Mouse (Mus musculus) limb, embryonic 10.5 days (tissue): ENCODE measurements around the gene Nanos2. TPM values are rescaled to one million over a fixed set of nuclear protein-coding genes. Genes with fewer than 3 reads are reported as not detected.

Experiments
- DNase-seq: peaks from one replicate; pipeline ENCODE4 v3.0.0-alpha.2; 2017; ENCODE audit warnings: low spot score
- H3K27ac ChIP-seq: fragments of 300-500 bp; sonication (generic); 2 replicates; pipeline ENCODE4 v1.5.1; 2016; ENCODE audit warnings: mild to moderate bottlenecking
- H3K27me3 ChIP-seq: fragments of 300-500 bp; sonication (generic); 2 replicates; pipeline ENCODE4 v1.6.1; 2016; ENCODE audit warnings: low read depth, mild to moderate bottlenecking; ENCODE audit not compliant: poor library complexity, severe bottlenecking
- H3K36me3 ChIP-seq: fragments of 300-500 bp; sonication (generic); 2 replicates; pipeline ENCODE4 v1.6.1; 2016; ENCODE audit warnings: mild to moderate bottlenecking, moderate library complexity
- H3K4me1 ChIP-seq: fragments of 300-500 bp; sonication (generic); 2 replicates; pipeline ENCODE4 v1.6.1; 2016
- H3K4me3 ChIP-seq: fragments of 300-500 bp; sonication (generic); 2 replicates; pipeline ENCODE4 v1.5.1; 2016; ENCODE audit warnings: mild to moderate bottlenecking, moderate library complexity
- H3K9me3 ChIP-seq: fragments of 300-500 bp; sonication (generic); replicated peaks from 2 replicates; pipeline ENCODE4 v1.6.1; 2016; ENCODE audit warnings: mild to moderate bottlenecking
- WGBS: fragments of 180-500 bp; shearing (Covaris S2); methylation state at CpG from one replicate; pipeline ENCODE4 v1.1.7; 2016; 5-methylcytosine and 5-hydroxymethylcytosine counted together
- polyA plus RNA-seq: library from polyadenylated mRNA; unstranded; fragments of >200 nt; fragmentation: Nextera tagmentation; extraction: Ambion mirVana; gene quantifications from 2 replicates; pipeline ENCODE4 v1.2.1, GENCODE M21; 2016

Nanos2 gene
- polyA plus RNA-seq, 1 experiment from 2014 or later, result not detected

- WGBS, result 55% methylated on average over 9 of the region's 9 CpGs
- H3K27ac ChIP-seq, result no peak overlapping the region
- no peak for DNase-seq
These were observed 11.6 kb downstream of the Nanos2 start for GRCm38 (mm10) chr7:18998835-18999234.

GRCm38 (mm10) chr7:19000421-19000820 is 13.2 kb downstream of the Nanos2 start:
- no peak for DNase-seq
- peak overlapping the region; percentile 80 for H3K27ac ChIP-seq
- peaks cover 46% of the 10 kb centered on the region for H3K4me1 ChIP-seq
- no peaks in the 10 kb centered on the region for H3K9me3 ChIP-seq
- H3K36me3 ChIP-seq, result peaks cover 25% of the 10 kb centered on the region
- peak overlapping the region; percentile 46 for H3K4me3 ChIP-seq
- H3K27me3 ChIP-seq, result no peaks in the 10 kb centered on the region
- 52% methylated on average over 10 of the region's 10 CpGs for whole genome bisulfite sequencing

More at GRCm38 (mm10) chr7:18998835-18999234, 11.6 kb downstream of the Nanos2 start:
- Histone ChIP-seq H3K4me1 (peaks cover 34% of the 10 kb centered on the region), H3K4me3 (no peak overlapping the region), H3K27me3 (peaks cover 6% of the 10 kb centered on the region), H3K9me3 (no peaks in the 10 kb centered on the region), H3K36me3 (peaks cover 18% of the 10 kb centered on the region)

- 31% methylated on average over 18 of the region's 18 CpGs for WGBS
- Histone ChIP-seq H3K4me3 (peak overlapping the region; percentile 46), H3K9me3 (no peaks in the 10 kb centered on the region), H3K4me1 (peaks cover 55% of the 10 kb centered on the region), H3K27me3 (no peaks in the 10 kb centered on the region), H3K36me3 (peaks cover 28% of the 10 kb centered on the region), H3K27ac (peak overlapping the region; percentile 80)
- DNase-seq, result no peak
These were observed 14.0 kb downstream of the Nanos2 start for GRCm38 (mm10) chr7:19001066-19001806.

GRCm38 (mm10) chr7:19001807-19002085 is 14.5 kb downstream of the Nanos2 start:
- Histone ChIP-seq H3K27me3 (no peaks in the 10 kb centered on the region), H3K9me3 (no peaks in the 10 kb centered on the region), H3K4me1 (peaks cover 60% of the 10 kb centered on the region), H3K4me3 (no peak overlapping the region; the same call in 1 of the 2 replicates), H3K27ac (no peak overlapping the region; the same call in 1 of the 2 replicates), H3K36me3 (peaks cover 28% of the 10 kb centered on the region)
- DNase-seq, result no peak
- WGBS, result 53% methylated on average over 3 of the region's 3 CpGs

GRCm38 (mm10) chr7:19002115-19002514 is 14.9 kb downstream of the Nanos2 start:
- peaks cover 63% of the 10 kb centered on the region for H3K4me1 ChIP-seq
- 37% methylated on average over 4 of the region's 4 CpGs for WGBS

GRCm38 (mm10) chr7:19002848-19003498 is 15.8 kb downstream of the Nanos2 start:
- Histone ChIP-seq H3K27ac (peak overlapping the region; percentile 87), H3K4me1 (peaks cover 72% of the 10 kb centered on the region), H3K4me3 (peak overlapping the region; percentile 53), H3K36me3 (peaks cover 32% of the 10 kb centered on the region), H3K9me3 (no peaks in the 10 kb centered on the region), H3K27me3 (no peaks in the 10 kb centered on the region)
- peak; percentile 80 for DNase-seq
- WGBS, result 3% methylated on average over 17 of the region's 17 CpGs

More at GRCm38 (mm10) chr7:19002115-19002514, 14.9 kb downstream of the Nanos2 start:
- Histone ChIP-seq H3K27ac (peak overlapping the region; percentile 87), H3K36me3 (peaks cover 32% of the 10 kb centered on the region), H3K9me3 (no peaks in the 10 kb centered on the region), H3K27me3 (no peaks in the 10 kb centered on the region), H3K4me3 (peak overlapping the region; percentile 53)
- no peak for DNase-seq

GRCm38 (mm10) chr7:19003902-19004630 is 16.9 kb downstream of the Nanos2 start, which contains the start of gene Irf2bp1:
Irf2bp1 (plus strand) TSS chr7:19004044.
- Histone ChIP-seq H3K9me3 (no peaks in the 10 kb centered on the region), H3K27me3 (no peaks in the 10 kb centered on the region), H3K36me3 (peaks cover 34% of the 10 kb centered on the region), H3K4me3 (peak within 1 kb of the TSS; percentile 94), H3K4me1 (peaks cover 73% of the 10 kb centered on the region), H3K27ac (peak within 1 kb of the TSS; percentile 96)
- 0% methylated on average over 83 of the region's 90 CpGs for WGBS
- peak; percentile 95 for DNase-seq

- peak; percentile 61 for DNase-seq
- Histone ChIP-seq H3K27ac (peak overlapping the region; percentile 96), H3K27me3 (no peaks in the 10 kb centered on the region), H3K4me1 (peaks cover 73% of the 10 kb centered on the region), H3K4me3 (peak overlapping the region; percentile 94), H3K9me3 (no peaks in the 10 kb centered on the region), H3K36me3 (peaks cover 34% of the 10 kb centered on the region)
- WGBS, result 8% methylated on average over 34 of the region's 34 CpGs
These were observed 17.5 kb downstream of the Nanos2 start for GRCm38 (mm10) chr7:19004631-19005079.

GRCm38 (mm10) chr7:19005417-19006121 is 18.4 kb downstream of the Nanos2 start:
- peak overlapping the region; percentile 94 for H3K4me3 ChIP-seq
- peak; percentile 31 for DNase-seq
- H3K9me3 ChIP-seq, result no peaks in the 10 kb centered on the region
- H3K27me3 ChIP-seq, result no peaks in the 10 kb centered on the region
- H3K36me3 ChIP-seq, result peaks cover 34% of the 10 kb centered on the region
- peaks cover 69% of the 10 kb centered on the region for H3K4me1 ChIP-seq
- H3K27ac ChIP-seq, result no peak overlapping the region
- WGBS, result 83% methylated on average over 34 of the region's 34 CpGs

- Histone ChIP-seq H3K9me3 (no peaks in the 10 kb centered on the region), H3K27me3 (no peaks in the 10 kb centered on the region), H3K4me1 (peaks cover 60% of the 10 kb centered on the region), H3K36me3 (peaks cover 34% of the 10 kb centered on the region), H3K4me3 (peak overlapping the region; percentile 94), H3K27ac (no peak overlapping the region)
- 11% methylated on average over 12 of the region's 12 CpGs for WGBS
- DNase-seq, result peak; percentile 80
These were observed 19.3 kb downstream of the Nanos2 start for GRCm38 (mm10) chr7:19006476-19006875.

- 79% methylated on average over 13 of the region's 13 CpGs for WGBS
- peak overlapping the region; percentile 94; the same call in 1 of the 2 replicates for H3K4me3 ChIP-seq
- H3K27me3 ChIP-seq, result no peaks in the 10 kb centered on the region
- peaks cover 60% of the 10 kb centered on the region for H3K4me1 ChIP-seq
- peak; percentile 29 for DNase-seq
- 0 out of 2 replicates have a peak overlapping the region, but pooled peaks have one; percentile 14 for H3K27ac ChIP-seq
- no peaks in the 10 kb centered on the region for H3K9me3 ChIP-seq
- H3K36me3 ChIP-seq, result peaks cover 34% of the 10 kb centered on the region
These were observed 20.1 kb downstream of the Nanos2 start for GRCm38 (mm10) chr7:19007026-19007977.
